Comparison of ENCODE assay signal across 18 mouse cellular contexts in genomic region chr15:25360825-25361224, GRCm38 (mm10). TPM values are rescaled to one million over a fixed set of nuclear protein-coding genes. Genes with fewer than 3 reads are reported as not detected.
DNase-seq lines count a peak whose midpoint lies in the region; ATAC-seq and TF ChIP-seq lines count a peak whose summit lies in the region.
"Had no signal": no experiment of that assay in that cellular context is flagged by ENCODE, and none has a peak within 500 bp of the region (broad histone marks: within the 10 kb centered on the region; RNA-seq: fewer than 3 reads in every experiment).

No protein-coding gene starts in this region.

- ATAC-seq in midbrain, embryonic 11.5 days (ENCODE audit: low FRiP score), result peak; percentile 43
- no peak for ATAC-seq in midbrain, postnatal 0 days (ENCODE audit: low FRiP score)
- peak; percentile 5; the same call in 1 of the 2 replicates for ATAC-seq in hindbrain, embryonic 14.5 days (ENCODE audit: low FRiP score)
- peak; percentile 63 for ATAC-seq in neural tube, embryonic 13.5 days (ENCODE audit: low read depth)

- WGBS in midbrain, embryonic 11.5 days, result 44% methylated on average over 5 of the region's 5 CpGs
- 51% methylated on average over 5 of the region's 5 CpGs for WGBS in midbrain, postnatal 0 days
- WGBS in hindbrain, embryonic 14.5 days, result 35% methylated on average over 5 of the region's 5 CpGs
- WGBS in neural tube, embryonic 13.5 days, result 29% methylated on average over 5 of the region's 5 CpGs

- H3K4me2 ChIP-seq in midbrain, embryonic 11.5 days, result no peak overlapping the region
- no peak overlapping the region for H3K4me2 ChIP-seq in midbrain, postnatal 0 days (ENCODE audit: low read depth, low read length, poor library complexity, severe bottlenecking)
- H3K4me2 ChIP-seq in hindbrain, embryonic 14.5 days (replicated peaks), result no peak overlapping the region
- no peak overlapping the region for H3K4me2 ChIP-seq in neural tube, embryonic 13.5 days
- H3K4me2 ChIP-seq: embryonic facial prominence, embryonic 12.5 days; limb, embryonic 13.5 days; liver, embryonic 15.5 days had no signal

- no peak overlapping the region for H3K9ac ChIP-seq in midbrain, embryonic 11.5 days (ENCODE audit: low read length)
- no peak overlapping the region for H3K9ac ChIP-seq in midbrain, postnatal 0 days (replicated peaks; ENCODE audit: low read length, poor library complexity, severe bottlenecking)
- H3K9ac ChIP-seq in hindbrain, embryonic 14.5 days, result no peak overlapping the region
- H3K9ac ChIP-seq in neural tube, embryonic 13.5 days, result no peak overlapping the region
- H3K9ac ChIP-seq: embryonic facial prominence, embryonic 12.5 days; limb, embryonic 13.5 days; liver, embryonic 15.5 days had no signal

- peak; percentile 55 to 57 for DNase-seq in cerebellum, postnatal 10 days
- no peak for DNase-seq in cerebellum, adult 8-10 months
- DNase-seq in midbrain, embryonic 11.5 days (ENCODE audit: low spot score, missing footprints), result no peak
- DNase-seq in midbrain, postnatal 0 days (ENCODE audit: low spot score), result no peak
- DNase-seq in hindbrain, embryonic 14.5 days (ENCODE audit: low spot score), result no peak
- no peak for DNase-seq in adrenal gland, postnatal 14 days
- DNase-seq in natural killer cell, adult 2 months (ENCODE audit: low spot score in 2 of 2), result no peak
- DNase-seq: adrenal gland, postnatal 10 days; cerebellum, adult 9-11 months; gastrocnemius, adult 2 months; heart, adult 2 months; lung, postnatal 14 days; thymus, adult 18-20 months had no signal

- H3K4me3 ChIP-seq in midbrain, embryonic 11.5 days (ENCODE audit: low read depth, low read length), result no peak overlapping the region
- H3K4me3 ChIP-seq in midbrain, postnatal 0 days (ENCODE audit: low read depth, low read length), result no peak overlapping the region
- no peak overlapping the region for H3K4me3 ChIP-seq in hindbrain, embryonic 14.5 days (replicated peaks; ENCODE audit: low read length)
- H3K4me3 ChIP-seq in neural tube, embryonic 13.5 days, result no peak overlapping the region
- H3K4me3 ChIP-seq: embryonic facial prominence, embryonic 12.5 days; gastrocnemius, adult 2 months; heart, adult 2 months; left cerebral cortex, adult 2 months; limb, embryonic 13.5 days; liver, embryonic 15.5 days had no signal

- no peak for TF ChIP-seq CTCF in midbrain, postnatal 0 days (IDR thresholded peaks at IDR 0.05)

- H3K9me3 ChIP-seq in midbrain, embryonic 11.5 days (ENCODE audit: control insufficient read depth, low read length), result no peaks in the 10 kb centered on the region
- no peaks in the 10 kb centered on the region for H3K9me3 ChIP-seq in midbrain, postnatal 0 days (ENCODE audit: low read length)
- H3K9me3 ChIP-seq in hindbrain, embryonic 14.5 days (ENCODE audit: control insufficient read depth, low read length), result no peaks in the 10 kb centered on the region
- no peaks in the 10 kb centered on the region for H3K9me3 ChIP-seq in neural tube, embryonic 13.5 days
- H3K9me3 ChIP-seq: embryonic facial prominence, embryonic 12.5 days; limb, embryonic 13.5 days; liver, embryonic 15.5 days had no signal

- no peak overlapping the region for H3K27ac ChIP-seq in midbrain, embryonic 11.5 days (ENCODE audit: low read depth, low read length)
- no peak overlapping the region for H3K27ac ChIP-seq in midbrain, postnatal 0 days (ENCODE audit: low read depth, low read length)
- H3K27ac ChIP-seq in hindbrain, embryonic 14.5 days, result no peak overlapping the region
- peak overlapping the region; percentile 47 for H3K27ac ChIP-seq in neural tube, embryonic 13.5 days (replicated peaks)
- H3K27ac ChIP-seq: embryonic facial prominence, embryonic 12.5 days; gastrocnemius, adult 2 months; heart, adult 2 months; limb, embryonic 13.5 days; liver, embryonic 15.5 days had no signal

- H3K4me1 ChIP-seq in midbrain, embryonic 11.5 days (ENCODE audit: control insufficient read depth, insufficient read depth, low read length), result peaks cover 31% of the 10 kb centered on the region
- H3K4me1 ChIP-seq in midbrain, postnatal 0 days (ENCODE audit: insufficient read depth, low read length), result peaks cover 18% of the 10 kb centered on the region; the same call in 1 of the 2 replicates
- H3K4me1 ChIP-seq in hindbrain, embryonic 14.5 days (replicated peaks; ENCODE audit: control insufficient read depth, insufficient read depth, low read length), result peaks cover 55% of the 10 kb centered on the region
- H3K4me1 ChIP-seq in neural tube, embryonic 13.5 days (replicated peaks), result peaks cover 63% of the 10 kb centered on the region
- H3K4me1 ChIP-seq: liver, embryonic 15.5 days had no signal

- no peaks in the 10 kb centered on the region for H3K27me3 ChIP-seq in midbrain, embryonic 11.5 days (ENCODE audit: control insufficient read depth, insufficient read depth, low read length)
- no peaks in the 10 kb centered on the region for H3K27me3 ChIP-seq in midbrain, postnatal 0 days (ENCODE audit: insufficient read depth, low read length)
- no peaks in the 10 kb centered on the region for H3K27me3 ChIP-seq in hindbrain, embryonic 14.5 days (ENCODE audit: control insufficient read depth, insufficient read depth, low read length)
- H3K27me3 ChIP-seq in neural tube, embryonic 13.5 days, result no peaks in the 10 kb centered on the region
- H3K27me3 ChIP-seq: embryonic facial prominence, embryonic 12.5 days; limb, embryonic 13.5 days had no signal

- H3K36me3 ChIP-seq in midbrain, embryonic 11.5 days (ENCODE audit: control insufficient read depth, insufficient read depth, low read length), result peaks cover 2% of the 10 kb centered on the region; the same call in 1 of the 2 replicates
- H3K36me3 ChIP-seq in midbrain, postnatal 0 days (ENCODE audit: insufficient read depth, low read length), result no peaks in the 10 kb centered on the region; the same call in 1 of the 2 replicates
- H3K36me3 ChIP-seq in hindbrain, embryonic 14.5 days (replicated peaks; ENCODE audit: control insufficient read depth, insufficient read depth), result peaks cover 22% of the 10 kb centered on the region
- H3K36me3 ChIP-seq in neural tube, embryonic 13.5 days, result peaks cover 16% of the 10 kb centered on the region
- H3K36me3 ChIP-seq: liver, embryonic 15.5 days had no signal

RNA-seq across cellular contexts. Expression of gene Basp1, which starts 52.7 kb away (rescaled TPM):
- polyA plus RNA-seq in midbrain, embryonic 11.5 days (2014; fragmentation: Nextera tagmentation; extraction: Ambion mirVana), result 186 and 217 TPM in 2 replicates
- 1,178 and 1,429 TPM in 2 replicates for total RNA-seq in midbrain, postnatal 0 days (2014; rRNA removed)
- 480 and 547 TPM in 2 replicates for polyA plus RNA-seq in midbrain, postnatal 0 days (2015; fragmentation: Nextera tagmentation; extraction: Ambion mirVana)
- polyA plus RNA-seq in hindbrain, embryonic 14.5 days (2014; fragmentation: Nextera tagmentation; extraction: Ambion mirVana), result 262 and 283 TPM in 2 replicates
- 311 and 351 TPM in 2 replicates for polyA plus RNA-seq in neural tube, embryonic 13.5 days (2015; fragmentation: Nextera tagmentation; extraction: Ambion mirVana)
- 10.4 and 16.7 TPM in 2 replicates for total RNA-seq in adrenal gland, postnatal 14 days (2021)

Comparison
In these comparisons a context has a peak if more than half of its experiments do, and no peak if none do; other contexts are left out.
1. DNase-seq: peak in cerebellum, postnatal 10 days (2 of 2); none in cerebellum, adult 8-10 months (single experiment), midbrain, embryonic 11.5 days (single experiment), midbrain, postnatal 0 days (single experiment), hindbrain, embryonic 14.5 days (single experiment), adrenal gland, postnatal 14 days (single experiment) and natural killer cell, adult 2 months (0 of 2).